Mouse (Mus musculus) bone marrow macrophage, adult 2 months (primary cell): ENCODE measurements around the gene Wtip.

Source experiments
- CTCF ChIP-seq: IDR thresholded peaks from 2 replicates; pipeline ENCODE4 v1.5.1; 2012; ENCODE audit warnings: low read depth, mild to moderate bottlenecking, low read length, moderate library complexity
- POLR2A ChIP-seq: IDR thresholded peaks from 2 replicates; pipeline ENCODE4 v1.6.1; 2012; ENCODE audit warnings: mild to moderate bottlenecking, low read depth, low read length, borderline replicate concordance

DNA sequence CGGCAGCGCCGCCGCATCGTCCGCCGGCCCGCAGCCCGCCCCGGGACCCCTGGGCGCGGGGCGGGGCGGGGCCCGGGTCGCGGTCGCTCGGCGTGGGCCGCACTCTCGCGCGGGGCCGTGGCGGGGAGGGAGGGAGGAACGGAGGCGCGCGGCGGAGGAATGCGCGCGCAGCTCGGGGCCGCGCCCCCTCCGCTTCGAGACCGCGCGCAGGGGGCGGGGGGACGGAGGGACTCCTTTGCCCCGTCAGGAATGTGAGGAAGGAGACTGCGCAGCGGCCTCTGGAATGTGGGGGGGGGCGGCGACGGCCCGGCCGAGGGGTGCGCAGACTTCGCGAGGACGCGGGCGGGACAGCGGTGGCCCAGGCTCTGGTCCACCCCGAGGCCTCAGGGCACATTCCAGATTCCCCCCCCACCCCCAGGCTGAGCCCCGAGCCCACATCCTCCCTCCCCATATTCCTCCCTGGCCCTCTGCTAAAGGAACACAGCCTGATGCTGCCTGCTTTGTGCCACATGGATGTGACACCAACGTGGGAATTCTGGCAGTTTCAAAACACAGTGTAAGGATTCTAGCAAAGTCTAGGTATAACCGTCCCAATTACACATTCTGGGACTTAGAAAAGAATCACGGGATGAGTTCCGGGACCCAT lies at the start of gene Wtip:
- no peak for TF ChIP-seq POLR2A
- no peak for TF ChIP-seq CTCF
